Mouse (Mus musculus): ENCODE results near the gene Trappc2l. TPM values are rescaled to one million over a fixed set of nuclear protein-coding genes. Genes with fewer than 3 reads are reported as not detected.

The Trappc2l gene
- polyA plus RNA-seq, 1 experiment from 2014 or later, result 48.0 TPM

DNA sequence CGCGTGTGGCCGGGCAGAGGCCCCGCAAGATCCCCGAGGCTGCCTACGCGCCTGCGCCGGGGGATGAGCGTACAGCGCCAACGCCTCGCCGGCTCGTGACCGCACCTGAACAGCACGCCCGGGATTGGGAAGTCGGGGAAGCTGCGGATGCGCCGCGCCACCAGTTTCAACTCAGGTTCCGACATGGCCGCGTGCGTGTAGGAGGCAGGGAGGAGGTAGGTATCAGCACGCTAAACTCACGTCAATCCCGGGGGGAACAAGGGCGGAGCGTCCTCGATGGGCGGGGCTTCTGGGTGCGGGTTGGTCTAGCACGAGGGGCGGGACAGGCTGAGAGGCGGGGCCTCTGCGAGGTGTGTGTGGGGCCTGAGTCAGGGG, 34.8 kb upstream of the Trappc2l start, which contains the start of gene Aprt:
Aprt (minus strand) TSS at position 262 of the 375 bp plus-strand sequence.
- Histone ChIP-seq H3K27me3 (ENCODE audit: control insufficient read depth, insufficient read depth, low read depth, low read length) (no peaks in the 10 kb centered on the region), H3K27ac (ENCODE audit: low read length) (peak within 1 kb of the TSS; percentile 68), H3K4me1 (replicated peaks; ENCODE audit: control insufficient read depth, insufficient read depth, low read length) (peaks cover 24% of the 10 kb centered on the region), H3K9ac (ENCODE audit: low read length) (peak within 1 kb of the TSS; percentile 85), H3K36me3 (ENCODE audit: control insufficient read depth, insufficient read depth, low read length) (peaks cover 10% of the 10 kb centered on the region), H3K9me3 (ENCODE audit: control insufficient read depth, low read length) (no peaks in the 10 kb centered on the region), H3K4me2 (ENCODE audit: low read depth, low read length) (peak within 1 kb of the TSS; percentile 67), H3K4me3 (ENCODE audit: low read length) (peak within 1 kb of the TSS; percentile 71)
- ATAC-seq (ENCODE audit: low read depth), result peak; percentile 91
- under 1% methylated on average over 39 of the region's 39 CpGs for WGBS

DNA sequence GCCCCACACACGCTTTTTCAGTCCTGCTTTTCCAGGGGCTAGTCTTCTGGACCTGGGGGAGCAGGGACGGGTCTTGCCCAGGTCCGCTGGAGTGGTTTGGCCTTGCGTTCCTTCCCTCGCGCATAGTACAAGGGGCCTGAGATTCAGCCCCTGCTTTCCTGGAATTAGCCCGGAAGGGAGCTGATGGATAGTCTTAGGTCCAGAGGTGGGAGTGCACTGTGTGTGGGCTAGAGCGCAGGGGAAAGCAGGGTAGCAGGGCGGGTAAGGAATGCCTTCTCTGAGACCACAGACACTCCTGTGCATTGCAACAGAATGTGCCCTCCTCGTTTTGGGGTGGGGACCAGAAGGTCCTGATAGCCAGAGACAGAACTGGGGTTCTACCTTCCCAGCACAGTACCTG, 34.3 kb upstream of the Trappc2l start:
- 25% methylated on average over 10 of the region's 10 CpGs for WGBS
- peak overlapping the region; percentile 52 for H3K9ac ChIP-seq (ENCODE audit: low read length)
- H3K27ac ChIP-seq (ENCODE audit: low read length), result peak overlapping the region; percentile 33; the same call in 1 of the 2 replicates
- no peaks in the 10 kb centered on the region for H3K27me3 ChIP-seq (ENCODE audit: control insufficient read depth, insufficient read depth, low read depth, low read length)
- peak overlapping the region; percentile 67 for H3K4me2 ChIP-seq (ENCODE audit: low read depth, low read length)
- peak; percentile 18; the same call in 1 of the 2 replicates for ATAC-seq (ENCODE audit: low read depth)
- peak overlapping the region; percentile 71 for H3K4me3 ChIP-seq (ENCODE audit: low read length)
- peaks cover 5% of the 10 kb centered on the region for H3K36me3 ChIP-seq (ENCODE audit: control insufficient read depth, insufficient read depth, low read length)
- peaks cover 24% of the 10 kb centered on the region for H3K4me1 ChIP-seq (replicated peaks; ENCODE audit: control insufficient read depth, insufficient read depth, low read length)
- H3K9me3 ChIP-seq (ENCODE audit: control insufficient read depth, low read length), result no peaks in the 10 kb centered on the region

DNA sequence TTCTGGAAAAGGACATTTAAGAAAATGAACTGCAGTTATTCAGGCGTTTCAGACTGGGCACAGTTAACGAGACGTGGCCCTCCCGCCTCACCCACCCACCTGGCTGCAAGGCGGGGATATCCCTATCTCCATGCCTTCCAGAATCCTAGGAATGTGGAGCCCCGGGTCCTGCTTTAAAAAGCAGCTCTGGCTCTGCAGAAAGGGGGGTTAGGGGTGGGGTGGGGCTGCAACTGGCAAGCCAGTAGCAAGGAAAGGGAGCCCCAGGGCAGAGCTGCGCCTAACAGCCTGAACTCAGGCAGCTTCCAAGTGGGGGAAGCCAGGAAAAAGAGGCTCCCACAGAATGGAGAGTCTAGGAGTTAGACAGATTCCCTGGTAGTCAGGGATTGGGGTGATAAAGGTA, 32.2 kb upstream of the Trappc2l start:
- no peaks in the 10 kb centered on the region for H3K27me3 ChIP-seq (ENCODE audit: control insufficient read depth, insufficient read depth, low read depth, low read length)
- H3K4me3 ChIP-seq (ENCODE audit: low read length), result no peak overlapping the region
- no peaks in the 10 kb centered on the region for H3K36me3 ChIP-seq (ENCODE audit: control insufficient read depth, insufficient read depth, low read length)
- H3K4me2 ChIP-seq (ENCODE audit: low read depth, low read length), result no peak overlapping the region
- peak; percentile 32 for ATAC-seq (ENCODE audit: low read depth)
- H3K9ac ChIP-seq (ENCODE audit: low read length), result no peak overlapping the region
- H3K27ac ChIP-seq (ENCODE audit: low read length), result peak overlapping the region; percentile 36
- H3K9me3 ChIP-seq (ENCODE audit: control insufficient read depth, low read length), result no peaks in the 10 kb centered on the region
- WGBS, result 29% methylated on average over 7 of the region's 7 CpGs
- H3K4me1 ChIP-seq (replicated peaks; ENCODE audit: control insufficient read depth, insufficient read depth, low read length), result peaks cover 24% of the 10 kb centered on the region

DNA sequence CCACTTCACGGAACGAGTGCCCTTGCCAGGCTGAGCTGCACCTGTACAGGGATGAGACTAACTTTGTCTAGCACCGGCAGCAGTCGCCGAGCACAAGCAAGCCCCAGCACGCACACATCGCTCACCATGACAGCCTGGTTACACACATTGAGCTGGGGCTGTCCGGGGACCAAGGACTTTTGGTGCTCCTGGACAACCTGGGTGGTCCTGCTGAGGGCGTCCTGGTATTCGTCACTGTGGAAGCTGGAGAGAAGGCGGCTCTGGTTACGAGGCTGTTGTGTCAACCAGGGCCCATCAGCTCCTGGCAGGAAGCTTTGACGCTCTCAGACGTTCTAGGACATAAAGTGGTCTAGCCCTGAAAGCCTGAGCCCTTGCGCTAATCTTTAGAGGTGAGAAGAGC, 30.5 kb upstream of the Trappc2l start:
- Histone ChIP-seq H3K27me3 (ENCODE audit: control insufficient read depth, insufficient read depth, low read depth, low read length) (no peaks in the 10 kb centered on the region), H3K4me3 (ENCODE audit: low read length) (no peak overlapping the region), H3K9ac (ENCODE audit: low read length) (no peak overlapping the region), H3K36me3 (ENCODE audit: control insufficient read depth, insufficient read depth, low read length) (no peaks in the 10 kb centered on the region), H3K4me2 (ENCODE audit: low read depth, low read length) (no peak overlapping the region), H3K4me1 (replicated peaks; ENCODE audit: control insufficient read depth, insufficient read depth, low read length) (peaks cover 10% of the 10 kb centered on the region), H3K9me3 (ENCODE audit: control insufficient read depth, low read length) (no peaks in the 10 kb centered on the region), H3K27ac (ENCODE audit: low read length) (no peak overlapping the region)
- 19% methylated on average over 14 of the region's 15 CpGs for WGBS
- ATAC-seq (ENCODE audit: low read depth), result no peak

DNA sequence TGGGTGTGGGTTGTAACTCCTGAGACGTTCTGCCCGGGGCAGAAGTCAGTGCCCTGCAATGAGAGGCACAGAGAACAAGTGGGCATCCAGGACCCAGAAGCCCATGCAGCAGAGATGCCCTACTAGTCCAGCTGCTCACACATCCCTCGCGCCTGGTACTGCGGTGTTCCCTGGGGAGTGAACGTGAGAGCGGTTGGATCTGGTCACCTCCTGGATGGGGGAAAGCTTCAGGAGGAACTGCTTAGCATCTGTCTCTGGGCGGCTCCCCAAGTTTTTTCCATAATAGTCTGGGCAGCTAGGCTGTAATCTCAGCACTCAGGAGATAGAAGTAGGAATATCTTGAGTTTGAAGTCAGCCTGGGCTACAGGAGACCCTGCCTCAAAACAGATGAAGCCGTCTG, 26.5 kb upstream of the Trappc2l start:
- H3K4me1 ChIP-seq (replicated peaks; ENCODE audit: control insufficient read depth, insufficient read depth, low read length), result no peaks in the 10 kb centered on the region

DNA sequence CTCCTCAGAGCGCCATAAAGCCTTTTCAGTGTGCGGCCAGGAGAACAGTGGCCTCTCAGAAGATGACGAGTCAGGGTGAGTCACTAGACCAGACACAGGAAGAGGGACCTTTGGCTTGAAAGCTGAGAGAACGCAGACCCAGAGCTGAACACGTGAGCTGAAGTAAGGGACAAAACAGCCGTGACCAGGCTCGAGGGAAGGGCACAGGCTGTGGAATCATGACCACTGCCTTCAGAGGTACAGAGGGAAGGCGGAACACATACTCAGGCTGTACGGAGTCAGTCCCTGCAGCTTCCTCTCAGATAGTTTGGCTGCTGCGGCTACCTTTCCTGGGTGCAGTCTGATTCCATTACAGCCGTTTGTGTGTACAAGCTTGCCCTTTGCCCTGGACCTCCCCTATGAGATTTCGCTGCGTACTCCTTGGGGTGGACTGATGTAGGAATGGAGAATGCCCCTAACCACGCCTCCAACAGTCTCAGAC, 26.0 kb upstream of the Trappc2l start:
- H3K4me1 ChIP-seq (replicated peaks; ENCODE audit: control insufficient read depth, insufficient read depth, low read length), result no peaks in the 10 kb centered on the region
- H3K4me3 ChIP-seq (ENCODE audit: low read length), result no peak overlapping the region
- 31% methylated on average over 14 of the region's 14 CpGs for WGBS
- no peak overlapping the region for H3K4me2 ChIP-seq (ENCODE audit: low read depth, low read length)
- H3K36me3 ChIP-seq (ENCODE audit: control insufficient read depth, insufficient read depth, low read length), result no peaks in the 10 kb centered on the region
- no peak for ATAC-seq (ENCODE audit: low read depth)
- H3K27me3 ChIP-seq (ENCODE audit: control insufficient read depth, insufficient read depth, low read depth, low read length), result no peaks in the 10 kb centered on the region
- no peak overlapping the region for H3K27ac ChIP-seq (ENCODE audit: low read length)
- no peaks in the 10 kb centered on the region for H3K9me3 ChIP-seq (ENCODE audit: control insufficient read depth, low read length)
- no peak overlapping the region for H3K9ac ChIP-seq (ENCODE audit: low read length)

More for the DNA sequence above, 26.5 kb upstream of the Trappc2l start:
- no peak overlapping the region for H3K9ac ChIP-seq (ENCODE audit: low read length)
- no peak for ATAC-seq (ENCODE audit: low read depth)
- H3K27me3 ChIP-seq (ENCODE audit: control insufficient read depth, insufficient read depth, low read depth, low read length), result no peaks in the 10 kb centered on the region
- no peak overlapping the region for H3K4me3 ChIP-seq (ENCODE audit: low read length)
- 81% methylated on average over 9 of the region's 9 CpGs for WGBS
- H3K9me3 ChIP-seq (ENCODE audit: control insufficient read depth, low read length), result no peaks in the 10 kb centered on the region
- no peak overlapping the region for H3K27ac ChIP-seq (ENCODE audit: low read length)
- no peak overlapping the region for H3K4me2 ChIP-seq (ENCODE audit: low read depth, low read length)
- H3K36me3 ChIP-seq (ENCODE audit: control insufficient read depth, insufficient read depth, low read length), result no peaks in the 10 kb centered on the region

DNA sequence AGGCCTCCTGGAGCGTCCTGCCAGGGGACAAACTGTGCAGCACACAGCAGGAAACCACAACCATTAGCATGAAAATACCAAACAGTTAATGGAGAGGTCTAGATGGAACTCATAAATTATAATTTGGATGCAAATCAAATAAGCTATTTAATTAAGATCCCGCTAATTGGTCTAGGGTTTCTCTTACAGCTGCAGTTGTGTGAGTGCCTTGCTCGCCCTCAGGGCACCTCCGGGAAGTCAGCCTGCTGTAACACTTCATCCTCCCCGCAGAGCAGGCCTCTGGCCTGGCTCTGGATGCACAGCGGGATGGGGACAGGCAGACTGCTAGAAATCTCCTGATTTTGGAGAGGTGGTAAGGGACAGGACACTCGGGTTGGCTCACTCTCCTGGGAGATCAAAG, 25.3 kb upstream of the Trappc2l start:
- Histone ChIP-seq H3K4me3 (ENCODE audit: low read length) (no peak overlapping the region), H3K27ac (ENCODE audit: low read length) (no peak overlapping the region), H3K27me3 (ENCODE audit: control insufficient read depth, insufficient read depth, low read depth, low read length) (no peaks in the 10 kb centered on the region), H3K9ac (ENCODE audit: low read length) (no peak overlapping the region), H3K4me1 (replicated peaks; ENCODE audit: control insufficient read depth, insufficient read depth, low read length) (no peaks in the 10 kb centered on the region), H3K4me2 (ENCODE audit: low read depth, low read length) (no peak overlapping the region), H3K36me3 (ENCODE audit: control insufficient read depth, insufficient read depth, low read length) (no peaks in the 10 kb centered on the region), H3K9me3 (ENCODE audit: control insufficient read depth, low read length) (no peaks in the 10 kb centered on the region)
- ATAC-seq (ENCODE audit: low read depth), result no peak
- 66% methylated on average over 7 of the region's 7 CpGs for WGBS

DNA sequence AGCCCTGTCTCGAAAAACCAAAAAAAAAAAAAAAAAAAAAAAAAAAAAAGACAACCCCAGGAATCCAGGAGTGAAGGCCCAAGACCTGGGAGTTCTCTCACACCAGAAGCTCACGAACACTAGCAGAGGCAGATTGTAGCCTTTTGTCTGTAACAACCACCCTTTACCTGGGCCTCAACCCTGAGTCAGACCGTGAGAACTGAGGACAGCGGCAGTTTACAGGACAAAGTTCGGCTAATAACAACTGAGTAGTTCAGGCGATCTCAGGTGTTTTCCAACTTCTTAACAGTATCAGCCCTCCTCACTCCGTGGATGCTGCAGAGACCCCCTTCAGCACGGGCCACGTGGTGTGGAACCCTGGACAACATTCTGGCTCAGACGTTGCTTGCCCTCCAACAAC, 24.7 kb upstream of the Trappc2l start:
- Histone ChIP-seq H3K4me3 (ENCODE audit: low read length) (no peak overlapping the region), H3K27ac (ENCODE audit: low read length) (no peak overlapping the region), H3K27me3 (ENCODE audit: control insufficient read depth, insufficient read depth, low read depth, low read length) (no peaks in the 10 kb centered on the region), H3K9me3 (ENCODE audit: control insufficient read depth, low read length) (no peaks in the 10 kb centered on the region), H3K4me2 (ENCODE audit: low read depth, low read length) (no peak overlapping the region), H3K4me1 (replicated peaks; ENCODE audit: control insufficient read depth, insufficient read depth, low read length) (no peaks in the 10 kb centered on the region), H3K9ac (ENCODE audit: low read length) (no peak overlapping the region), H3K36me3 (ENCODE audit: control insufficient read depth, insufficient read depth, low read length) (no peaks in the 10 kb centered on the region)
- WGBS, result 79% methylated on average over 10 of the region's 10 CpGs
- no peak for ATAC-seq (ENCODE audit: low read depth)

DNA sequence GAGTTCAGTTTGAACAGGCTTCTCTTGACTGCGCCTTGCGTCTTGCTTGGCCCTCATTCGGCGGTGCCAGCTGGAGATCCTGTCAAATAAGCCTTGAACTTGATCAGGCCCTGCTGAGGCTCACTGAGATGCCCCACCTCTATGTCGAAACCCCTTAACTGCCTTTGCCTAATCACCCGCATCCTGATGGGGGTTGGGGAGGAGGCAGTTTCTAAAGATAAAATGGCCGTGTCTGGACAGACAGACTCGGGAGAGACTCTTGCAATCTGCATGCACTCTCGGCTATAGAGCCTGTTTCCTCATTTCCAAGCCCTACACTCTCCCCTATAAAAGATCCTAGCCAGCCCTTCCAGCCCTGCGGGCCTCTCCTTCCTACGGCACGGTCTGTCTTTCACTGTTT, 18.2 kb upstream of the Trappc2l start:
- H3K4me1 ChIP-seq (replicated peaks; ENCODE audit: control insufficient read depth, insufficient read depth, low read length), result no peaks in the 10 kb centered on the region
- no peak overlapping the region for H3K27ac ChIP-seq (ENCODE audit: low read length)
- no peaks in the 10 kb centered on the region for H3K9me3 ChIP-seq (ENCODE audit: control insufficient read depth, low read length)
- no peak for ATAC-seq (ENCODE audit: low read depth)
- no peak overlapping the region for H3K9ac ChIP-seq (ENCODE audit: low read length)
- H3K27me3 ChIP-seq (ENCODE audit: control insufficient read depth, insufficient read depth, low read depth, low read length), result no peaks in the 10 kb centered on the region
- H3K4me3 ChIP-seq (ENCODE audit: low read length), result no peak overlapping the region
- H3K36me3 ChIP-seq (ENCODE audit: control insufficient read depth, insufficient read depth, low read length), result no peaks in the 10 kb centered on the region
- H3K4me2 ChIP-seq (ENCODE audit: low read depth, low read length), result no peak overlapping the region
- WGBS, result 53% methylated on average over 12 of the region's 12 CpGs
